Comparison of ENCODE assay signal across 7 mouse cellular contexts in genomic region chr10:26752929-26753567, GRCm38 (mm10). TPM values are rescaled to one million over a fixed set of nuclear protein-coding genes. Genes with fewer than 3 reads are reported as not detected.
DNase-seq lines count a peak whose midpoint lies in the region; ATAC-seq and TF ChIP-seq lines count a peak whose summit lies in the region.

Arhgap18 (plus strand) TSS chr10:26753421.

- no peaks in the 10 kb centered on the region for H3K9me3 ChIP-seq in ES-E14 (ENCODE audit: control insufficient read depth, insufficient read depth, low read depth, low read length)
- no peaks in the 10 kb centered on the region for H3K9me3 ChIP-seq in forebrain, embryonic 10.5 days
- H3K9me3 ChIP-seq in midbrain, embryonic 15.5 days: no peaks in the 10 kb centered on the region

- in situ Hi-C loops in ES-E14 (cut with MboI; ENCODE audit: low sequenced_read_pairs in 2 of 2, unreplicated experiment in 2 of 2): no loop called here

- H3K27me3 ChIP-seq in forebrain, embryonic 10.5 days (ENCODE audit: poor library complexity, severe bottlenecking): no peaks in the 10 kb centered on the region
- H3K27me3 ChIP-seq in midbrain, embryonic 15.5 days (replicated peaks): no peaks in the 10 kb centered on the region

- no peak within 1 kb of the TSS for H3K27ac ChIP-seq in ES-E14 (ENCODE audit: insufficient read depth, low read depth, low read length, poor library complexity, severe bottlenecking)
- H3K27ac ChIP-seq in forebrain, embryonic 10.5 days: peak within 1 kb of the TSS; percentile 79
- peak within 1 kb of the TSS; percentile 76 for H3K27ac ChIP-seq in midbrain, embryonic 15.5 days

- H3K9ac ChIP-seq in ES-E14 (ENCODE audit: insufficient read depth, low read depth, low read length, poor library complexity, severe bottlenecking): no peak within 1 kb of the TSS
- H3K9ac ChIP-seq in midbrain, embryonic 15.5 days: peak within 1 kb of the TSS; percentile 32; the same call in 1 of the 2 replicates

- no peaks in the 10 kb centered on the region for H3K36me3 ChIP-seq in ES-E14 (ENCODE audit: control insufficient read depth, insufficient read depth, low read length, poor library complexity, severe bottlenecking)
- no peaks in the 10 kb centered on the region for H3K36me3 ChIP-seq in forebrain, embryonic 10.5 days (replicated peaks)
- H3K36me3 ChIP-seq in midbrain, embryonic 15.5 days (replicated peaks): no peaks in the 10 kb centered on the region

- peak; percentile 82 for ATAC-seq in midbrain, embryonic 15.5 days (replicated peaks)

- DNase-seq in A20 (ENCODE audit: low read depth, low spot score) (peak; percentile 34), ES-E14 (ENCODE audit: low read depth, low spot score) (no peak)
- no peak for DNase-seq in forebrain, embryonic 10.5 days (ENCODE audit: extremely low spot score, low spot score)
- DNase-seq in induced T-regulatory cell, adult 2 months (ENCODE audit: low read depth): peak; percentile 51
- DNase-seq in urinary bladder, postnatal 36 days (ENCODE audit: low spot score in 2 of 2): no peak
- no peak for DNase-seq in ovary, postnatal 10 days (ENCODE audit: low spot score)

- no peaks in the 10 kb centered on the region for H3K4me1 ChIP-seq in ES-E14 (ENCODE audit: control insufficient read depth in 2 of 2, insufficient read depth in 2 of 2, low read length in 2 of 2, poor library complexity in 1 of 2)
- peaks cover 12% of the 10 kb centered on the region for H3K4me1 ChIP-seq in forebrain, embryonic 10.5 days
- peaks cover 7% of the 10 kb centered on the region; the same call in 1 of the 2 replicates for H3K4me1 ChIP-seq in midbrain, embryonic 15.5 days

- no peak within 1 kb of the TSS for H3K4me3 ChIP-seq in ES-E14 (ENCODE audit: insufficient read depth in 1 of 2, low read depth in 1 of 2, low read length in 2 of 2, poor library complexity in 1 of 2, severe bottlenecking in 1 of 2)
- peak within 1 kb of the TSS; percentile 20; the same call in 1 of the 2 replicates for H3K4me3 ChIP-seq in forebrain, embryonic 10.5 days
- peak within 1 kb of the TSS; percentile 6; the same call in 1 of the 2 replicates for H3K4me3 ChIP-seq in midbrain, embryonic 15.5 days

- peak within 1 kb of the TSS; percentile 34 for H3K4me2 ChIP-seq in midbrain, embryonic 15.5 days

- 81% methylated on average over 11 of the region's 11 CpGs for WGBS in forebrain, embryonic 10.5 days
- WGBS in midbrain, embryonic 15.5 days: 63% methylated on average over 11 of the region's 11 CpGs

TF ChIP-seq in ES-E14, 5 proteins besides CTCF, POLR2A, EP300 and RAD21:
- TF ChIP-seq HCFC1 (IDR thresholded peaks at IDR 0.05; ENCODE audit: borderline replicate concordance, insufficient read depth, low read length): no peak
- no peak for TF ChIP-seq CHD2 (IDR thresholded peaks at IDR 0.05; ENCODE audit: low read depth, low read length)
- TF ChIP-seq MAFK (IDR thresholded peaks at IDR 0.05; ENCODE audit: insufficient read depth, low read depth, low read length): no peak
- TF ChIP-seq ZC3H11A (IDR thresholded peaks at IDR 0.05; ENCODE audit: borderline replicate concordance, low read depth, low read length): no peak
- peak; percentile 93 for TF ChIP-seq ZNF384 (IDR thresholded peaks at IDR 0.05; ENCODE audit: low read depth, low read length)

RNA-seq across cellular contexts. Expression of gene Arhgap18, which starts in this region (rescaled TPM):
- total RNA-seq in ES-E14 (2012; rRNA removed): 1.6 and 3.1 TPM in 2 replicates
- polyA plus RNA-seq in forebrain, embryonic 10.5 days (2016; fragmentation: Nextera tagmentation; extraction: Ambion mirVana): 13.0 and 13.9 TPM in 2 replicates
- 15.1 and 20.4 TPM in 2 replicates for polyA plus RNA-seq in midbrain, embryonic 15.5 days (2015; fragmentation: Nextera tagmentation; extraction: Ambion mirVana)

Comparison
In these comparisons a context has a peak if more than half of its experiments do, and no peak if none do; other contexts are left out.
1. DNase-seq: peak in A20 (single experiment) and induced T-regulatory cell, adult 2 months (single experiment); none in ES-E14 (single experiment), forebrain, embryonic 10.5 days (single experiment), urinary bladder, postnatal 36 days (0 of 2) and ovary, postnatal 10 days (single experiment).
2. H3K4me3 ChIP-seq: peak in forebrain, embryonic 10.5 days (single experiment) and midbrain, embryonic 15.5 days (single experiment); none in ES-E14 (0 of 2).